Mouse (Mus musculus): ENCODE measurements around the gene Synj1. TPM values are rescaled to one million over a fixed set of nuclear protein-coding genes. Genes with fewer than 3 reads are reported as not detected.

Synj1 gene
- polyA plus RNA-seq, 1 experiment, result 11.3 TPM

GRCm38 (mm10) chr16:90910855-90911533 lies 100.1 kb downstream of the Synj1 start:
- peak; percentile 33 for TF ChIP-seq USF1 (IDR thresholded peaks at IDR 0.05; ENCODE audit: low read depth)
- TF ChIP-seq MYOD1 (IDR thresholded peaks at IDR 0.05; ENCODE audit: control insufficient read depth, insufficient read length, low read depth), result no peak
- TF ChIP-seq FOSL1 (IDR thresholded peaks at IDR 0.05; ENCODE audit: insufficient read depth, low read length, poor library complexity, severe bottlenecking), result no peak
- Histone ChIP-seq H3K79me2 (ENCODE audit: control insufficient read depth, insufficient read depth) (no peaks in the 10 kb centered on the region), H3K79me3 (ENCODE audit: low read depth) (no peaks in the 10 kb centered on the region), H3K27me3 (ENCODE audit: control insufficient read depth, insufficient read depth, insufficient read length) (no peaks in the 10 kb centered on the region), H3K36me3 (ENCODE audit: control insufficient read depth, insufficient read depth) (peaks cover 4% of the 10 kb centered on the region), H3ac (ENCODE audit: control insufficient read depth, insufficient read length, low read depth) (no peak overlapping the region), H3K4me3 (ENCODE audit: insufficient read depth, poor library complexity, severe bottlenecking) (no peak overlapping the region)

GRCm38 (mm10) chr16:90907250-90907649 lies 103.9 kb downstream of the Synj1 start:
- Histone ChIP-seq H3K27me3 (ENCODE audit: control insufficient read depth, insufficient read depth, insufficient read length) (no peaks in the 10 kb centered on the region), H3K4me3 (ENCODE audit: insufficient read depth, poor library complexity, severe bottlenecking) (no peak overlapping the region), H3K79me3 (ENCODE audit: low read depth) (no peaks in the 10 kb centered on the region), H3ac (ENCODE audit: control insufficient read depth, insufficient read length, low read depth) (no peak overlapping the region), H3K79me2 (ENCODE audit: control insufficient read depth, insufficient read depth) (no peaks in the 10 kb centered on the region), H3K36me3 (ENCODE audit: control insufficient read depth, insufficient read depth) (peaks cover 24% of the 10 kb centered on the region)
- TF ChIP-seq MAX (IDR thresholded peaks at IDR 0.05), result no peak
- no peak for TF ChIP-seq CEBPB (IDR thresholded peaks at IDR 0.05; ENCODE audit: low read depth)
- TF ChIP-seq MYOG (IDR thresholded peaks at IDR 0.05; ENCODE audit: control insufficient read depth, extremely low read depth, insufficient read length), result no peak
- no peak for TF ChIP-seq CTCF (IDR thresholded peaks at IDR 0.05; ENCODE audit: control insufficient read depth, insufficient read depth, insufficient read length)
- no peak for TF ChIP-seq MYOD1 (IDR thresholded peaks at IDR 0.05; ENCODE audit: control insufficient read depth, insufficient read length, low read depth)
- TF ChIP-seq FOSL1 (IDR thresholded peaks at IDR 0.05; ENCODE audit: insufficient read depth, low read length, poor library complexity, severe bottlenecking), result no peak
- no peak for TF ChIP-seq USF1 (IDR thresholded peaks at IDR 0.05; ENCODE audit: low read depth)

- Histone ChIP-seq H3K36me3 (ENCODE audit: control insufficient read depth, insufficient read depth) (peaks cover 29% of the 10 kb centered on the region), H3K4me3 (ENCODE audit: insufficient read depth, poor library complexity, severe bottlenecking) (no peak overlapping the region), H3K79me2 (ENCODE audit: control insufficient read depth, insufficient read depth) (no peaks in the 10 kb centered on the region), H3K79me3 (ENCODE audit: low read depth) (no peaks in the 10 kb centered on the region), H3K27me3 (ENCODE audit: control insufficient read depth, insufficient read depth, insufficient read length) (no peaks in the 10 kb centered on the region), H3ac (ENCODE audit: control insufficient read depth, insufficient read length, low read depth) (no peak overlapping the region)
- no peak for TF ChIP-seq MYOG (IDR thresholded peaks at IDR 0.05; ENCODE audit: control insufficient read depth, extremely low read depth, insufficient read length)
Observed at GRCm38 (mm10) chr16:90903300-90903699, 107.8 kb downstream of the Synj1 start.

- Histone ChIP-seq H3ac (ENCODE audit: control insufficient read depth, insufficient read length, low read depth) (no peak overlapping the region), H3K79me3 (ENCODE audit: low read depth) (no peaks in the 10 kb centered on the region), H3K36me3 (ENCODE audit: control insufficient read depth, insufficient read depth) (peaks cover 46% of the 10 kb centered on the region), H3K79me2 (ENCODE audit: control insufficient read depth, insufficient read depth) (no peaks in the 10 kb centered on the region), H3K27me3 (ENCODE audit: control insufficient read depth, insufficient read depth, insufficient read length) (no peaks in the 10 kb centered on the region), H3K4me3 (ENCODE audit: insufficient read depth, poor library complexity, severe bottlenecking) (no peak overlapping the region)
- TF ChIP-seq USF1 (IDR thresholded peaks at IDR 0.05; ENCODE audit: low read depth) (no peak), MYOD1 (IDR thresholded peaks at IDR 0.05; ENCODE audit: control insufficient read depth, insufficient read length, low read depth) (no peak), CTCF (IDR thresholded peaks at IDR 0.05; ENCODE audit: control insufficient read depth, insufficient read depth, insufficient read length) (no peak), MAX (IDR thresholded peaks at IDR 0.05) (no peak), MYOG (IDR thresholded peaks at IDR 0.05; ENCODE audit: control insufficient read depth, extremely low read depth, insufficient read length) (no peak), FOSL1 (IDR thresholded peaks at IDR 0.05; ENCODE audit: insufficient read depth, low read length, poor library complexity, severe bottlenecking) (no peak), CEBPB (IDR thresholded peaks at IDR 0.05; ENCODE audit: low read depth) (no peak)
Observed at GRCm38 (mm10) chr16:90901364-90901763, 109.7 kb downstream of the Synj1 start.

DNA sequence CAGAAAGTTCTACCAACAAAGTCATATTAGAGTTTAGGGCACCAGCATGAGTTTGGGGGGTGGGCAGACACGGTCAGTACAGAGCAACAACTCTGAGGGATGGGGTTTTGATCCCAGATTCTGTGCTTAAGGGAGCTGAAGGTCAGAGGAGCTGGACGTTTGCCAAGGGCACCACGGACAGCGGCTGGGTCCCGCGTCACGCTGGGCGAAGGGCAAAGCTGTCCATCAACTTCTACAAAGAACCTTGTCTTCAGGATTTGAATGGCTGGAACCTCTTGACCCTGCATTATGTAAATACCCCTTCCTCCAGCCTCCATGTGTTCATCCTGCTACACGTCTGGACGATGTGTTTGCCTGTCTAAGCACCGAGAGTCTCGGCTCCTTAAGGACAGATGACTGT lies 111.6 kb downstream of the Synj1 start:
- Histone ChIP-seq H3K79me2 (ENCODE audit: control insufficient read depth, insufficient read depth) (no peaks in the 10 kb centered on the region), H3ac (ENCODE audit: control insufficient read depth, insufficient read length, low read depth) (no peak overlapping the region), H3K27me3 (ENCODE audit: control insufficient read depth, insufficient read depth, insufficient read length) (no peaks in the 10 kb centered on the region), H3K4me3 (ENCODE audit: insufficient read depth, poor library complexity, severe bottlenecking) (no peak overlapping the region), H3K36me3 (ENCODE audit: control insufficient read depth, insufficient read depth) (peaks cover 39% of the 10 kb centered on the region), H3K79me3 (ENCODE audit: low read depth) (no peaks in the 10 kb centered on the region)
- TF ChIP-seq MYOG (IDR thresholded peaks at IDR 0.05; ENCODE audit: control insufficient read depth, extremely low read depth, insufficient read length) (no peak), MAX (IDR thresholded peaks at IDR 0.05) (no peak), MYOD1 (IDR thresholded peaks at IDR 0.05; ENCODE audit: control insufficient read depth, insufficient read length, low read depth) (no peak), FOSL1 (IDR thresholded peaks at IDR 0.05; ENCODE audit: insufficient read depth, low read length, poor library complexity, severe bottlenecking) (no peak), USF1 (IDR thresholded peaks at IDR 0.05; ENCODE audit: low read depth) (no peak), CEBPB (IDR thresholded peaks at IDR 0.05; ENCODE audit: low read depth) (no peak), CTCF (IDR thresholded peaks at IDR 0.05; ENCODE audit: control insufficient read depth, insufficient read depth, insufficient read length) (no peak)

DNA sequence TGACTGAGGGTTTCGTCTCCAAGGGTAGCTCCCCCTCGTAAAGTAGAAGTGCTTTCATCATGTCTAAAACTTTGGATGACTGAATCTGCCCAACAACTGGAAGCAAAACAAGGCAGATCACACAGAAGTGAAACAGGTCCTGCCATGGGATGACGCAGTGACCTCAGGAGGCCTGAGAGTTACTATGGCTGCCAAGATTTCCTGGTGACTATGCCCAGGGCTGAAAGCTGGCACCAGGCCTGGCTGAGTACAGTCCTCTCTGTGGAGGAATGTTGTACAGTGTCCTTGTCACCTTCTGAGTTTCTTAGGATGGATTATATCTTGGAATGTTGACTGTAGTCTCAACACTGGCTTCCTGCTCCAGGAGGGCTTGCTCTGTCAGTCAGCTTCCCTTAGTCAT lies 113.5 kb downstream of the Synj1 start:
- Histone ChIP-seq H3K79me3 (ENCODE audit: low read depth) (no peaks in the 10 kb centered on the region), H3K4me3 (ENCODE audit: insufficient read depth, poor library complexity, severe bottlenecking) (no peak overlapping the region), H3ac (ENCODE audit: control insufficient read depth, insufficient read length, low read depth) (no peak overlapping the region), H3K36me3 (ENCODE audit: control insufficient read depth, insufficient read depth) (peaks cover 36% of the 10 kb centered on the region), H3K79me2 (ENCODE audit: control insufficient read depth, insufficient read depth) (no peaks in the 10 kb centered on the region), H3K27me3 (ENCODE audit: control insufficient read depth, insufficient read depth, insufficient read length) (no peaks in the 10 kb centered on the region)
- TF ChIP-seq MAX (IDR thresholded peaks at IDR 0.05) (no peak), CEBPB (IDR thresholded peaks at IDR 0.05; ENCODE audit: low read depth) (no peak), MYOG (IDR thresholded peaks at IDR 0.05; ENCODE audit: control insufficient read depth, extremely low read depth, insufficient read length) (no peak), MYOD1 (IDR thresholded peaks at IDR 0.05; ENCODE audit: control insufficient read depth, insufficient read length, low read depth) (no peak), CTCF (IDR thresholded peaks at IDR 0.05; ENCODE audit: control insufficient read depth, insufficient read depth, insufficient read length) (no peak), USF1 (IDR thresholded peaks at IDR 0.05; ENCODE audit: low read depth) (no peak), FOSL1 (IDR thresholded peaks at IDR 0.05; ENCODE audit: insufficient read depth, low read length, poor library complexity, severe bottlenecking) (no peak)
